In genomic region chr19:59339908-59340307, GRCm38 (mm10) we compare ENCODE assay signal across 26 mouse cellular contexts.
"Had no signal": no experiment of that assay in that cellular context is flagged by ENCODE, and none has a peak within 500 bp of the region (broad histone marks: within the 10 kb centered on the region; RNA-seq: fewer than 3 reads in every experiment).

No protein-coding gene starts in this region.

- H3K9me3 ChIP-seq: embryonic facial prominence, embryonic 10.5 days; embryonic facial prominence, embryonic 12.5 days; embryonic facial prominence, embryonic 13.5 days; embryonic facial prominence, embryonic 15.5 days; forebrain, embryonic 10.5 days; forebrain, embryonic 12.5 days; forebrain, embryonic 13.5 days; forebrain, embryonic 15.5 days had no signal

- DNase-seq: cerebellum, adult 8-10 months; cerebellum, adult 9-10 months; cerebellum, adult 9-11 months; cerebellum, postnatal 10 days; cerebellum, postnatal 14 days; cerebellum, postnatal 25 days; cerebellum, postnatal 36 days; embryo, embryonic 11 days; forebrain, postnatal 0 days; gastrocnemius, adult 2 months; gastrocnemius, postnatal 10 days; gastrocnemius, postnatal 14 days; gastrocnemius, postnatal 25 days; gastrocnemius, postnatal 36 days; heart, adult 11 months; heart, adult 18-20 months; heart, adult 2 months had no signal

- H3K27ac ChIP-seq: embryonic facial prominence, embryonic 10.5 days; embryonic facial prominence, embryonic 12.5 days; embryonic facial prominence, embryonic 13.5 days; embryonic facial prominence, embryonic 15.5 days; forebrain, embryonic 10.5 days; forebrain, embryonic 12.5 days; forebrain, embryonic 13.5 days; forebrain, embryonic 15.5 days; gastrocnemius, adult 2 months; heart, adult 2 months had no signal

- H3K27me3 ChIP-seq: embryonic facial prominence, embryonic 12.5 days; embryonic facial prominence, embryonic 13.5 days; embryonic facial prominence, embryonic 15.5 days; forebrain, embryonic 12.5 days; forebrain, embryonic 13.5 days; forebrain, embryonic 15.5 days had no signal

- H3K4me2 ChIP-seq: embryonic facial prominence, embryonic 12.5 days; embryonic facial prominence, embryonic 13.5 days; embryonic facial prominence, embryonic 15.5 days; forebrain, embryonic 12.5 days; forebrain, embryonic 13.5 days; forebrain, embryonic 15.5 days had no signal

- H3K4me3 ChIP-seq: embryonic facial prominence, embryonic 10.5 days; embryonic facial prominence, embryonic 12.5 days; embryonic facial prominence, embryonic 13.5 days; embryonic facial prominence, embryonic 15.5 days; erythroblast, embryonic 14.5 days; forebrain, embryonic 10.5 days; forebrain, embryonic 12.5 days; forebrain, embryonic 13.5 days; forebrain, embryonic 15.5 days; gastrocnemius, adult 2 months; heart, adult 2 months had no signal

- H3K9ac ChIP-seq: embryonic facial prominence, embryonic 12.5 days; embryonic facial prominence, embryonic 13.5 days; embryonic facial prominence, embryonic 15.5 days; forebrain, embryonic 12.5 days; forebrain, embryonic 13.5 days; forebrain, embryonic 15.5 days; forebrain, postnatal 0 days had no signal

- H3K36me3 ChIP-seq: embryonic facial prominence, embryonic 12.5 days; embryonic facial prominence, embryonic 15.5 days; forebrain, embryonic 12.5 days; forebrain, embryonic 15.5 days had no signal
